Mouse (Mus musculus) myocyte (in vitro differentiated cells): ENCODE results near the gene Irf3.

Experiments used
- E2F4 ChIP-seq: IDR thresholded peaks from one replicate; pipeline ENCODE4 v1.6.1; 2011; ENCODE audit warnings: mild to moderate bottlenecking, control low read depth, moderate library complexity; ENCODE audit not compliant: insufficient read depth
- MAX ChIP-seq: IDR thresholded peaks from one replicate; pipeline ENCODE4 v1.6.1; 2011; ENCODE audit warnings: low read depth, mild to moderate bottlenecking, control low read depth
- POLR2A ChIP-seq: IDR thresholded peaks from one replicate; pipeline ENCODE4 v1.6.1; 2011; ENCODE audit warnings: low read depth, mild to moderate bottlenecking, control low read depth, moderate library complexity; ENCODE audit not compliant: insufficient read length
- USF1 ChIP-seq: IDR thresholded peaks from one replicate; pipeline ENCODE4 v1.6.1; 2011; ENCODE audit warnings: low read depth, mild to moderate bottlenecking, control low read depth, moderate library complexity

DNA sequence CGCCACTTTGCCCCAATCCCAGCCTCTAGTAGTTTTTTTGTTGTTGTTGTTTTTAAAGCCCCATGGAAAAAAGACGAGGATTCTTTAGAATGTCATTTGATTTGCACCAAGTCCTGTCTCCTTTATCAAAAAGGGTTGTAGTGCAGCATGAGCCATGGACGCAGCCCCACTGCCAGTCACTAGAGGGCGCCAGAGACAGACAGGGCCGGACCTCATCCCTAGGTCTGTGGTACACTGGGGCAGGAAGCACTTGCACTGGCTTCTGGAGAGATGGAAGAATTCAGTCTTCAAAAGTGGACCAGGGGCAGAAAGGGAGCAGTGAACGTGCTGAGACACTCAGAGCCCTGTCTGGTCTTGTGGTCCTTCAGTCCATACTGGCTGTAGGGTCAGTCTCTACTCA lies 14.4 kb upstream of the Irf3 start:
- TF ChIP-seq POLR2A (peak; percentile 10), USF1 (no peak), MAX (no peak), E2F4 (no peak)
